Mouse (Mus musculus): ENCODE measurements at regions not wholly inside any gene's neighbourhood (a gene's known extent, or its start where the extent isn't known, plus 50 kb on each side); places are given as distances from the start of the nearest gene placed in this dataset.

DNA sequence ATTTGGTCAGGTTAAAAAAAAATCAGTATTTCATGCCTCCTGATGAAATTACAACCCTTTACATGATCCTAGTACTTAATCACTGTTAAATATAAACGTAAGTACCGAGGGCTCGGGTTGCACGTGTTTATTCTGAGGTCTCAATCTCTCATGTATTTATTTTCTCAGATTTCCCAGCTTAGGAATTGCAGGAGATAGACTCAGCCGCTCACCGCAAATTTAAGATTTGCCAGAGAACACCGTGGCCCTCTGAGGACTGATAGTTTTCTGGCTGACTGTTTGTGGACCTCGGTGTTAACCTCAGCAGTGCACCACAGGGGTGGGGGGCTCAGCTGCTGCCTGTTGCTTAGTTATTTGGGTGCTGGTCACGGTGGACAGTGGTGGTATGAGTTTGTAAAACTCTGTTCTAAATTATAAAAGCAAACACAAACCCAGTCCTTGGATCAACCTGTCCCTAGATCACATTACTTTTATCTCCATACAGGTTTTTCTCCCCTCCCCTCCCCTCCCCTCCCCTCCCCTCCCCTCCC is 121.6 kb upstream of the Lrig3 start:
- Histone ChIP-seq H3K36me3 (no peaks in the 10 kb centered on the region), H3K4me1 (peaks cover 16% of the 10 kb centered on the region), H3K27ac (no peak overlapping the region), H3K27me3 (no peaks in the 10 kb centered on the region), H3K9me3 (no peaks in the 10 kb centered on the region), H3K4me2 (no peak overlapping the region), H3K4me3 (no peak overlapping the region), H3K9ac (no peak overlapping the region)
- no peak for ATAC-seq (ENCODE audit: insufficient number of reproducible peaks, low FRiP score, low TSS enrichment, low read depth)
- 33% methylated on average over 9 of the region's 9 CpGs for WGBS

- H3K27me3 ChIP-seq, result no peaks in the 10 kb centered on the region
- peaks cover 10% of the 10 kb centered on the region for H3K4me1 ChIP-seq
- no peaks in the 10 kb centered on the region for H3K9me3 ChIP-seq
- H3K27ac ChIP-seq, result no peak overlapping the region
- no peaks in the 10 kb centered on the region for H3K36me3 ChIP-seq
- H3K4me2 ChIP-seq, result peak overlapping the region; percentile 38
- no peak for ATAC-seq (ENCODE audit: insufficient number of reproducible peaks, low FRiP score, low TSS enrichment, low read depth)
- peak overlapping the region; percentile 12; the same call in 1 of the 2 replicates for H3K4me3 ChIP-seq
- WGBS, result 4% methylated on average over 19 of the region's 19 CpGs
- no peak overlapping the region for H3K9ac ChIP-seq
These were observed 120.9 kb upstream of the Lrig3 start for GRCm38 (mm10) chr10:125845014-125845514.

DNA sequence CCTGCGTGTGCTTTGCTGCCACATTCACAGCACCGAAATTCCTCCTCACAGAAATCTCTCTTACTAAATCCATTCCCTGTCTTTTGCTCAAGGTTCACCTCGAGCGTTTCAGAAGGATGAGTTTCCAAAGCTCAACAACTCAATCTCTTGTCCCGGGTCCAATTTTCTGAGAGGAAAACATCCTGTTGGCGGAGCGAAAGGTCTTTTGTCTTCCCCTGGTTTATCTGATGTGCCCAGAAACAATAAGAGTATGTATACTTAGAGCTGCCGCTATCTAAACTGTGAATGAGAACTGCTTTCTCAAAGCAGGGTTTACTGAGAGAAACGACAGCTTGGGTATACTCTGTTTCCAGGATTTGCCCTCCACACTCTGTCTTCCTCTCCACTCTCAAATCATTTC is 115.6 kb upstream of the Lrig3 start:
- no peak for ATAC-seq (ENCODE audit: insufficient number of reproducible peaks, low FRiP score, low TSS enrichment, low read depth)
- H3K4me3 ChIP-seq, result no peak overlapping the region
- no peak overlapping the region for H3K4me2 ChIP-seq
- WGBS, result 64% methylated on average over 9 of the region's 9 CpGs
- no peaks in the 10 kb centered on the region for H3K27me3 ChIP-seq
- H3K4me1 ChIP-seq, result peaks cover under 1% of the 10 kb centered on the region
- H3K27ac ChIP-seq, result no peak overlapping the region
- H3K9me3 ChIP-seq, result no peaks in the 10 kb centered on the region
- H3K36me3 ChIP-seq, result no peaks in the 10 kb centered on the region
- H3K9ac ChIP-seq, result no peak overlapping the region

- Histone ChIP-seq H3K4me1 (no peaks in the 10 kb centered on the region), H3K4me2 (no peak overlapping the region), H3K27ac (no peak overlapping the region), H3K36me3 (no peaks in the 10 kb centered on the region), H3K9me3 (no peaks in the 10 kb centered on the region), H3K4me3 (no peak overlapping the region), H3K9ac (no peak overlapping the region), H3K27me3 (no peaks in the 10 kb centered on the region)
- 85% methylated on average over 9 of the region's 9 CpGs for WGBS
- no peak for ATAC-seq (ENCODE audit: insufficient number of reproducible peaks, low FRiP score, low TSS enrichment, low read depth)
These were observed 104.2 kb upstream of the Lrig3 start for GRCm38 (mm10) chr10:125861734-125862133.

GRCm38 (mm10) chr10:125866346-125866745 is 99.6 kb upstream of the Lrig3 start:
- H3K9me3 ChIP-seq, result no peaks in the 10 kb centered on the region
- H3K4me3 ChIP-seq, result no peak overlapping the region
- WGBS, result 57% methylated on average over 6 of the region's 6 CpGs
- no peaks in the 10 kb centered on the region for H3K36me3 ChIP-seq
- no peak for ATAC-seq (ENCODE audit: insufficient number of reproducible peaks, low FRiP score, low TSS enrichment, low read depth)
- H3K4me1 ChIP-seq, result no peaks in the 10 kb centered on the region
- no peak overlapping the region for H3K9ac ChIP-seq
- H3K27me3 ChIP-seq, result no peaks in the 10 kb centered on the region
- no peak overlapping the region for H3K27ac ChIP-seq
- no peak overlapping the region for H3K4me2 ChIP-seq

DNA sequence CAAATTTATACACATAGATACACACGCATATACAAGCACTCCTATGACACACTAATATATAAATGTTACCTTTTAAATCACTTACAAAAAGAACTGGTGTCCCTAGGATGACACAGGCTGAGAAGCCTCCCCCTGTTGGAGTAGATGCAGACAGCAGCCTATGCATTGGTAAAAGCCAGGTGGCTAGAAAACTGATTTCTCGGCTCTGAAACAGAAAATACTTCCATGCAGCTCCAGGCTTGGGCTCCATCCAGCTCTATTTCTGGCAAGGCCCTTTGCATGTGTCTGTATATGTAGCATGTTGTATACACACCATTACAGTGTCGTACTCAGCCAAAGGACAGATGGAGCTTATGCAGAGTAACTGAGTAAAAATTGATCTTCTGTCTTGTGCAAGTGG is 81.4 kb upstream of the Lrig3 start:
- Histone ChIP-seq H3K4me2 (no peak overlapping the region), H3K27me3 (no peaks in the 10 kb centered on the region), H3K9ac (no peak overlapping the region), H3K36me3 (no peaks in the 10 kb centered on the region), H3K4me1 (0 out of 2 replicates have a peak, but pooled peaks cover 2% of the 10 kb centered on the region), H3K4me3 (no peak overlapping the region), H3K9me3 (no peaks in the 10 kb centered on the region), H3K27ac (no peak overlapping the region)
- ATAC-seq (ENCODE audit: insufficient number of reproducible peaks, low FRiP score, low TSS enrichment, low read depth), result no peak
- WGBS, result 63% methylated on average over 3 of the region's 3 CpGs

DNA sequence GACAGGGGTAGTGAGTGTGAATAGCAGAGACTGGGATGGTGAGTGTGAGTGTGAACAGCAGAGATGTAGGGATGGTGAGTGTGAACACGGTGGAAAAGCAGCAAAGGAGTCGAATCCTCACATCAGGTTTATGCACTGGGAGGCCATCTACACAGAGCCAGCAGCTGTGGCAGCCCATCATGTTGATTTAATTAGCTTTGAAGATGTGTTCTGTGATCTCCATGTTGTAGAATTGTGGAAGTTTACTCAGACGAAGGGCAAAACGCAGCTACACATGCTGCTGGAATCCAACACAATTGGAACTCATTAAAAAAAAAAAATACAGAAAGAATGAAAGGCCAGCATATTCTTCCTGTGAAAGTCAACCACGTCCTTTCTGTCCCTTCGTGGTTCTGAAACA is 80.2 kb upstream of the Lrig3 start:
- no peak overlapping the region for H3K27ac ChIP-seq
- no peaks in the 10 kb centered on the region for H3K36me3 ChIP-seq
- H3K9me3 ChIP-seq, result no peaks in the 10 kb centered on the region
- no peak for ATAC-seq (ENCODE audit: insufficient number of reproducible peaks, low FRiP score, low TSS enrichment, low read depth)
- no peak overlapping the region for H3K9ac ChIP-seq
- no peak overlapping the region for H3K4me3 ChIP-seq
- 0 out of 2 replicates have a peak, but pooled peaks cover 2% of the 10 kb centered on the region for H3K4me1 ChIP-seq
- WGBS, result 24% methylated on average over 6 of the region's 6 CpGs
- H3K27me3 ChIP-seq, result no peaks in the 10 kb centered on the region
- H3K4me2 ChIP-seq, result no peak overlapping the region

DNA sequence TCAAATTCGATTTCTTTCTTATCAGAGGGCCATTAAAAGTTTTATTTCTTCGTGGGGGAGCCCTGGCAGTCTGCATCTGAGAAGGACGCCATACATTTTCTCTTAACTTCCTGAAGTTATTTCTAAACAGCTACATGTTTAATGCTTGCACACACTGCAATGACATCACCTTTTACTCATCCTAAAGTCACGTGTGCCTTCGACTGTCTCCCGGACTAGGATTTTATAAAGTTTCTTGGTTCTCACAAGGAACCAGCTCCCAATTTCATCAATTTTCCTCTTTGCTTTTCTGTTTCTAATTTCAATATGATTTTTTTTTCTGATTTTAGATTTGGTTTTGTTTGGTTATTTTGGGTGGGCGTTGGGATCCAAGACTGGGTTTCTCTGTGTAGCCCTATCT is 73.8 kb upstream of the Lrig3 start:
- no peak overlapping the region for H3K9ac ChIP-seq
- no peak overlapping the region for H3K4me3 ChIP-seq
- H3K27me3 ChIP-seq, result no peaks in the 10 kb centered on the region
- H3K4me2 ChIP-seq, result no peak overlapping the region
- WGBS, result 81% methylated on average over 7 of the region's 7 CpGs
- H3K9me3 ChIP-seq, result no peaks in the 10 kb centered on the region
- no peaks in the 10 kb centered on the region for H3K36me3 ChIP-seq
- H3K27ac ChIP-seq, result no peak overlapping the region
- no peak for ATAC-seq (ENCODE audit: insufficient number of reproducible peaks, low FRiP score, low TSS enrichment, low read depth)
- no peaks in the 10 kb centered on the region for H3K4me1 ChIP-seq

GRCm38 (mm10) chr10:125895744-125896482 is 70.1 kb upstream of the Lrig3 start:
- no peaks in the 10 kb centered on the region for H3K9me3 ChIP-seq
- H3K4me3 ChIP-seq, result no peak overlapping the region
- no peaks in the 10 kb centered on the region for H3K36me3 ChIP-seq
- H3K27me3 ChIP-seq, result no peaks in the 10 kb centered on the region
- 57% methylated on average over 7 of the region's 7 CpGs for WGBS
- no peak overlapping the region for H3K4me2 ChIP-seq
- no peak for ATAC-seq (ENCODE audit: insufficient number of reproducible peaks, low FRiP score, low TSS enrichment, low read depth)
- H3K27ac ChIP-seq, result no peak overlapping the region
- no peaks in the 10 kb centered on the region for H3K4me1 ChIP-seq
- H3K9ac ChIP-seq, result no peak overlapping the region

- ATAC-seq (ENCODE audit: insufficient number of reproducible peaks, low FRiP score, low TSS enrichment, low read depth), result no peak
- no peaks in the 10 kb centered on the region for H3K36me3 ChIP-seq
- H3K9me3 ChIP-seq, result no peaks in the 10 kb centered on the region
- no peaks in the 10 kb centered on the region for H3K27me3 ChIP-seq
- no peaks in the 10 kb centered on the region for H3K4me1 ChIP-seq
- WGBS, result 62% methylated on average over 5 of the region's 5 CpGs
- H3K27ac ChIP-seq, result no peak overlapping the region
- H3K4me2 ChIP-seq, result no peak overlapping the region
- H3K4me3 ChIP-seq, result no peak overlapping the region
- no peak overlapping the region for H3K9ac ChIP-seq
These were observed 69.3 kb upstream of the Lrig3 start for GRCm38 (mm10) chr10:125896646-125897045.

GRCm38 (mm10) chr10:125899504-125899903 is 66.5 kb upstream of the Lrig3 start:
- WGBS, result 71% methylated on average over 4 of the region's 4 CpGs
- no peak overlapping the region for H3K4me2 ChIP-seq
- no peaks in the 10 kb centered on the region for H3K36me3 ChIP-seq

GRCm38 (mm10) chr10:125900562-125900961 is 65.4 kb upstream of the Lrig3 start:
- H3K9ac ChIP-seq, result no peak overlapping the region

More at GRCm38 (mm10) chr10:125899504-125899903, 66.5 kb upstream of the Lrig3 start:
- H3K27me3 ChIP-seq, result no peaks in the 10 kb centered on the region
- no peaks in the 10 kb centered on the region for H3K9me3 ChIP-seq
- H3K9ac ChIP-seq, result no peak overlapping the region
- no peaks in the 10 kb centered on the region for H3K4me1 ChIP-seq
- no peak for ATAC-seq (ENCODE audit: insufficient number of reproducible peaks, low FRiP score, low TSS enrichment, low read depth)
- no peak overlapping the region for H3K27ac ChIP-seq
- H3K4me3 ChIP-seq, result no peak overlapping the region

More at GRCm38 (mm10) chr10:125900562-125900961, 65.4 kb upstream of the Lrig3 start:
- Histone ChIP-seq H3K27me3 (0 out of 2 replicates have a peak, but pooled peaks cover 2% of the 10 kb centered on the region), H3K36me3 (no peaks in the 10 kb centered on the region), H3K4me1 (no peaks in the 10 kb centered on the region), H3K27ac (0 out of 2 replicates have a peak overlapping the region, but pooled peaks have one; percentile 33), H3K4me2 (no peak overlapping the region), H3K4me3 (no peak overlapping the region), H3K9me3 (no peaks in the 10 kb centered on the region)
- no peak for ATAC-seq (ENCODE audit: insufficient number of reproducible peaks, low FRiP score, low TSS enrichment, low read depth)
- WGBS, result 83% methylated on average over 2 of the region's 2 CpGs

All from limb, embryonic 15.5 days (tissue).